Mouse (Mus musculus): ENCODE measurements around the gene Fgf13. TPM values are rescaled to one million over a fixed set of nuclear protein-coding genes. Genes with fewer than 3 reads are reported as not detected.

Fgf13 gene
- total RNA-seq, 4 experiments from 2014 or later, result 183 to 211 (median 198) TPM

GRCm38 (mm10) chrX:59194149-59194548 is 373.7 kb downstream of the Fgf13 start:
- DNase-seq (ENCODE audit: low spot score in 2 of 2), result no peak

- no peak for DNase-seq (ENCODE audit: low spot score in 2 of 2)
Observed at GRCm38 (mm10) chrX:59186922-59187321, 380.9 kb downstream of the Fgf13 start.

GRCm38 (mm10) chrX:59182323-59182722 is 385.5 kb downstream of the Fgf13 start:
- no peak for DNase-seq (ENCODE audit: low spot score in 2 of 2)

GRCm38 (mm10) chrX:59179627-59180026 is 388.2 kb downstream of the Fgf13 start:
- DNase-seq (ENCODE audit: low spot score in 2 of 2), result no peak

- DNase-seq (ENCODE audit: low spot score in 2 of 2), result peak; percentile 20
Observed at GRCm38 (mm10) chrX:59179081-59179596, 388.7 kb downstream of the Fgf13 start.

- no peak for DNase-seq (ENCODE audit: low spot score in 2 of 2)
Observed at GRCm38 (mm10) chrX:59177653-59178052, 390.2 kb downstream of the Fgf13 start.

GRCm38 (mm10) chrX:59172200-59172599 is 395.7 kb downstream of the Fgf13 start:
- DNase-seq (ENCODE audit: low spot score in 2 of 2), result no peak

- DNase-seq (ENCODE audit: low spot score in 2 of 2), result no peak
Observed at GRCm38 (mm10) chrX:59166763-59167162, 401.1 kb downstream of the Fgf13 start.

- no peak for DNase-seq (ENCODE audit: low spot score in 2 of 2)
Observed at GRCm38 (mm10) chrX:59141947-59142346, 425.9 kb downstream of the Fgf13 start.

GRCm38 (mm10) chrX:59134928-59135361 is 432.9 kb downstream of the Fgf13 start:
- peak; percentile 17 to 44 for DNase-seq (ENCODE audit: low spot score in 2 of 2)

- peak; percentile 5 to 19 for DNase-seq (ENCODE audit: low spot score in 2 of 2)
Observed at GRCm38 (mm10) chrX:59134166-59134861, 433.6 kb downstream of the Fgf13 start.

GRCm38 (mm10) chrX:59133834-59134165 is 434.1 kb downstream of the Fgf13 start:
- peak; percentile 5 to 8 for DNase-seq (ENCODE audit: low spot score in 2 of 2)

- peak in 1 of 2 experiments; percentile 9 for DNase-seq (ENCODE audit: low spot score in 2 of 2)
Observed at GRCm38 (mm10) chrX:59133416-59133815, 434.5 kb downstream of the Fgf13 start.

GRCm38 (mm10) chrX:59126637-59127036 is 441.2 kb downstream of the Fgf13 start:
- peak; percentile 3 to 6 for DNase-seq (ENCODE audit: low spot score in 2 of 2)

- DNase-seq (ENCODE audit: low spot score in 2 of 2), result no peak
Observed at GRCm38 (mm10) chrX:59113187-59113586, 454.7 kb downstream of the Fgf13 start.

GRCm38 (mm10) chrX:59085928-59086327 is 481.9 kb downstream of the Fgf13 start:
- no peak for DNase-seq (ENCODE audit: low spot score in 2 of 2)

GRCm38 (mm10) chrX:59080427-59080826 is 487.4 kb downstream of the Fgf13 start:
- DNase-seq (ENCODE audit: low spot score in 2 of 2), result no peak

- DNase-seq (ENCODE audit: low spot score in 2 of 2), result no peak
Observed at GRCm38 (mm10) chrX:59072083-59072482, 495.8 kb downstream of the Fgf13 start.

- DNase-seq (ENCODE audit: low spot score in 2 of 2), result no peak
Observed at GRCm38 (mm10) chrX:59063157-59063556, 504.7 kb downstream of the Fgf13 start.

- no peak for DNase-seq (ENCODE audit: low spot score in 2 of 2)
Observed at GRCm38 (mm10) chrX:59034969-59035368, 532.9 kb downstream of the Fgf13 start.

Data from layer of hippocampus, adult 8-10 months (tissue).